Mouse (Mus musculus) forebrain, embryonic 14.5 days (tissue): Measurements from ENCODE around the gene Map3k13. TPM values are rescaled to one million over a fixed set of nuclear protein-coding genes. Genes with fewer than 3 reads are reported as not detected.

Experiments used
- ATAC-seq: fragments of 200-750 bp; cut with Nextera tagmentation; 2 replicates; pipeline ENCODE4 v1.8.0; 2017; ENCODE audit warnings: mild to moderate bottlenecking, moderate library complexity
- DNase-seq: peaks from one replicate; pipeline ENCODE4 v3.0.0-alpha.2; 2015; ENCODE audit warnings: low spot score
- H3K27ac ChIP-seq: fragments of 300-500 bp; sonication (generic); 2 replicates; pipeline ENCODE4 v1.5.1; 2014; ENCODE audit warnings: low read depth, mild to moderate bottlenecking, control low read depth, low read length, moderate library complexity
- H3K27me3 ChIP-seq: fragments of 300-500 bp; sonication (generic); replicated peaks from 2 replicates; pipeline ENCODE4 v1.6.1; 2014; ENCODE audit warnings: low read length, control low read depth, mixed read lengths; ENCODE audit not compliant: control insufficient read depth, insufficient read depth
- H3K36me3 ChIP-seq: fragments of 300-500 bp; sonication (generic); 2 replicates; pipeline ENCODE4 v1.6.1; 2014; ENCODE audit warnings: low read length, control low read depth; ENCODE audit not compliant: control insufficient read depth, insufficient read depth
- H3K4me1 ChIP-seq: fragments of 300-500 bp; sonication (generic); 2 replicates; pipeline ENCODE4 v1.6.1; 2014; ENCODE audit warnings: antibody characterized with exemption, low read length, control low read depth; ENCODE audit not compliant: control insufficient read depth, insufficient read depth
- H3K4me2 ChIP-seq: fragments of 300-500 bp; sonication (generic); 2 replicates; pipeline ENCODE4 v1.6.1; 2014; ENCODE audit warnings: mild to moderate bottlenecking, control low read depth, low read length
- H3K4me3 ChIP-seq: fragments of 300-500 bp; sonication (generic); 2 replicates; pipeline ENCODE4 v1.5.1; 2014; ENCODE audit warnings: low read depth, low read length, control low read depth
- H3K9ac ChIP-seq: fragments of 300-500 bp; sonication (generic); 2 replicates; pipeline ENCODE4 v1.6.1; 2014; ENCODE audit warnings: mild to moderate bottlenecking, low read length, control low read depth, moderate library complexity
- H3K9me3 ChIP-seq: fragments of 300-500 bp; sonication (generic); replicated peaks from 2 replicates; pipeline ENCODE4 v1.6.1; 2016; ENCODE audit warnings: low read length, control low read depth, mixed read lengths; ENCODE audit not compliant: control insufficient read depth
- WGBS: fragments of 180-500 bp; shearing (Covaris S2); extraction: QIAGEN DNeasy Blood & Tissue Kit; methylation state at CpG from one replicate; pipeline ENCODE4 v1.1.7; 2014; 5-methylcytosine and 5-hydroxymethylcytosine counted together
- polyA plus RNA-seq: library from polyadenylated mRNA; unstranded; fragments of >200 nt; fragmentation: Nextera tagmentation; extraction: Ambion mirVana; gene quantifications from 2 replicates; pipeline ENCODE4 v1.2.1, GENCODE M21; 2014

Gene Map3k13
- polyA plus RNA-seq, 1 experiment from 2014 or later, result 4.2 TPM

GRCm38 (mm10) chr16:21848847-21849246 lies 54.7 kb downstream of the Map3k13 start:
- Histone ChIP-seq H3K36me3 (no peaks in the 10 kb centered on the region), H3K9me3 (no peaks in the 10 kb centered on the region), H3K27ac (no peak overlapping the region), H3K4me2 (no peak overlapping the region), H3K4me1 (peaks cover 3% of the 10 kb centered on the region), H3K4me3 (no peak overlapping the region), H3K27me3 (no peaks in the 10 kb centered on the region), H3K9ac (no peak overlapping the region)
- DNase-seq, result no peak
- no peak for ATAC-seq
- 88% methylated on average over 4 of the region's 4 CpGs for WGBS

DNA sequence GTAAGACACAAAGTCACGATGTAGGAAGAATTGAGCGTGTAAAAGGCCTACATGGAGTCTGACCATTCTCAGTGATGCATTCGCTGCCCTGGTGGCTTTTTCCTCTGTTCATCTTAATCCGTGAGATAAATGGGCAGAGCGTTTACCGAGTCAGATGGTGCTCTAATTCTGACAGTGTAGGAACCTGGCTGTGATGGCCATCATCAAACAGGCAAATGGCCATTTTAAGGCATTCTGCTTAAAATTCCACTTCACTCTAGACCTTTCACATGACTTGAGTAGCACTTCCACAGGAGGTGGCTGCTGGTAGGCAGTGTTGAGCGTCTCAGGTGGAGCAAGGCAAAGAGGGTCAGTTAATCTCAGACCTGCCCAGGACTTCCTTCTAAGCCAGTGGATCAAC lies 58.2 kb downstream of the Map3k13 start:
- 90% methylated on average over 7 of the region's 7 CpGs for WGBS
- no peak for DNase-seq
- Histone ChIP-seq H3K4me3 (no peak overlapping the region), H3K27ac (peak overlapping the region; percentile 73; the same call in 1 of the 2 replicates), H3K4me1 (no peaks in the 10 kb centered on the region; the same call in none of the 2 replicates), H3K9ac (no peak overlapping the region), H3K4me2 (no peak overlapping the region), H3K9me3 (no peaks in the 10 kb centered on the region), H3K36me3 (no peaks in the 10 kb centered on the region), H3K27me3 (no peaks in the 10 kb centered on the region)
- no peak for ATAC-seq

DNA sequence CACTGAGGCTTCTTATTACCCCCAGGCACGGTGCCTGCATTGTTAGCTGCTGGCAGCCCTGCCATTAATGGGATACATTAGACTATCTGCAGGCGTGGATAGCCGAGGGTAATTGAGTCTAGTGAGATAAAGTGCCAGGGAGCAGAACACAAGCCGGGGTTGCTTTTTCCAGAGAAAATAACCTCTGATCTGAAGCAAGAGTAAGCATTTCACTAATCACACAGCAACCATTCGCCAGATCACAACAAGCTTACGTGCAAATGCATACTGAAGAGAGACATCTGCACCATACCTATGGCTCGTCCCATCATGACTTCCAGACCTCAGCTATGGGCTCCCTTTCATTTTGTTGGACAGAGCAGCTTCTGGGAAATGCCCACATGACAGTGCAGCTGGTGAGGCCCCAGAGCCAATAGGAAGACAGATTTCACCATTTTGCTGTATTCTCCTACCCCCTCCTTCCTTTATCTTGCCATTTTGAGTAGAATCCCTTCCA lies 59.3 kb downstream of the Map3k13 start:
- Histone ChIP-seq H3K4me1 (no peaks in the 10 kb centered on the region; the same call in none of the 2 replicates), H3K27ac (peak overlapping the region; percentile 73), H3K9me3 (no peaks in the 10 kb centered on the region), H3K4me3 (no peak overlapping the region), H3K36me3 (no peaks in the 10 kb centered on the region), H3K4me2 (0 out of 2 replicates have a peak overlapping the region, but pooled peaks have one; percentile 3), H3K9ac (peak overlapping the region; percentile 18; the same call in 1 of the 2 replicates), H3K27me3 (no peaks in the 10 kb centered on the region)
- peak; percentile 64 for DNase-seq
- ATAC-seq, result peak; percentile 67
- 36% methylated on average over 7 of the region's 7 CpGs for WGBS

DNA sequence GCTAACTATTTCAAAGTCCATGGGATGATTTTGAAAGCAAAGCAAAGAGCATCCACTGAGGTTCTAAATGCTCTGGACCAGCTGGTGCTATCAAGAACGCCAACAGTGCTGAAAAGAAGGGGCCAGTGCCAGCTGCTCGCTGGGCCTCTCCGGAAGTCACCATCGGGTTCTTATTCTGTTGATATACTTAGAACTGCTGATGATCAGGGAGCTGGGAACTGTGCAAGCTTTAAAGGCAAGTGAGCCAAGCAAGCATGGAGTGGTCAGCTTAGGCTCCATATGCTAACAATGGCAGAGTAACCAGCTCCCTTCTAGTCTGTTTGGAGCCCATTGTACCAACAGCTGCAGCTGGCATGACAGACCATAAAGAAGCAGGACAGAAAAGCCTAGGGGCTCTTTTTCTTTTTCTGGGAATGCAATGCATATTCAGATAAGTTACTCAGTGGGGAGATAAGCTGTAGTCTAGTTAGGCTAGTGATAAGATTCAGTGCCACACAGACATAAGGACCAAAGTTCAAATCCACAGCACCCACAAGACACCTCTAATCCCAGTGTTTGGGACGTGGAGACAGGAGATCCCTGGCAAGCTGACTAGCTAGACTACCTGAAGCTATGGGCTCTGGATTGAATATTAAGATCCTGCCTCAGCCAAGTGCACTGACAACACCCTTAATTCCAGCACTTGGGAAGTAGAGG lies 60.6 kb downstream of the Map3k13 start:
- Histone ChIP-seq H3K27ac (no peak overlapping the region), H3K4me1 (no peaks in the 10 kb centered on the region; the same call in none of the 2 replicates), H3K27me3 (no peaks in the 10 kb centered on the region), H3K9me3 (no peaks in the 10 kb centered on the region), H3K36me3 (no peaks in the 10 kb centered on the region), H3K4me3 (no peak overlapping the region), H3K9ac (no peak overlapping the region), H3K4me2 (no peak overlapping the region)
- 77% methylated on average over 5 of the region's 5 CpGs for WGBS
- DNase-seq (no peak), ATAC-seq (no peak)

DNA sequence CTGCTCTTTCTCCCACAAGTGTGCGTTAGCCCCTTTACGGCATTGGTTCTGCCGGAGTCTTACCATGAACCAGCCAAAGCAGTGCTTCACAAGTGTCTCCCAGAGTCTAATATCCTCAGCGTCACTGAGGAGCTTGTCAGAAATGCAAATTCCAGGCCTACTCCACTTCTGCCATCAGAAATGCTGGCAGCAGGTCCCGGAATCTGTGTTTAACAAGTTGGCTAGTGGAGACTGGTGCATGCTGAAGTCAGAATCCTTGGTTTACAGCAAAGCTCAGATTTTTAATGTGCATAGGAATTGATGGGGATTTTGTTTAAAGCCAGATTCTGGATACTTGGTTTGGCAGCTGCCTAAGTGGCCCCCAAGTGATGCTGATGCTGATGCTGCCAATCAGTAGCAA lies 62.0 kb downstream of the Map3k13 start:
- Histone ChIP-seq H3K4me2 (no peak overlapping the region), H3K9me3 (no peaks in the 10 kb centered on the region), H3K27me3 (no peaks in the 10 kb centered on the region), H3K4me1 (no peaks in the 10 kb centered on the region; the same call in none of the 2 replicates), H3K9ac (no peak overlapping the region), H3K36me3 (no peaks in the 10 kb centered on the region), H3K27ac (no peak overlapping the region), H3K4me3 (no peak overlapping the region)
- WGBS, result 74% methylated on average over 5 of the region's 5 CpGs
- DNase-seq (peak; percentile 54), ATAC-seq (peak; percentile 54; the same call in 1 of the 2 replicates)

DNA sequence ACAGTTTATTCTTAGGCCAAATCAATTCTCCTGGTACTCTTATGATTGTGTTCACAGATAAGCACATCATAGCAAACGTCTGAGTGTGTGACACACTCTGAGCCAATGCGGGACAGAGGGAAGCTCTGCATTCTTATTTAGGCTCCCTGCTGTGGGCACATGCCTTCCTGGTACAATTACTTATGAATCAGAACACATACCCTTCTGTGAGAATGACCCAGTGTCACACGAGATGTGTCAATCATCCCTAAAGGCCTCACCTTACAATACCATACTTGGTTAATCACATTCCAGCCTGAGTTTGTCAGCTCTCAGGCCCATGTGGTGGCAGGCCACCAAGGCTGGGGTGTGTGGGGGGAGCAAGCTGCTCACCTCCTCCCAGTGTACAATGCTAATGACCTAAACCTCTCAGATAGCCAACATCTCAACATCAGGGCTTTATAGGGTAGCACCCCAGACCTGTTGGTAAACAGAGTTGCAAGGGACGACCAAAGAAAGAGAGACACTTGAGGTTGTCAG lies 63.0 kb downstream of the Map3k13 start:
- 35% methylated on average over 4 of the region's 4 CpGs for WGBS
- Histone ChIP-seq H3K4me3 (no peak overlapping the region), H3K4me1 (no peaks in the 10 kb centered on the region; the same call in none of the 2 replicates), H3K36me3 (no peaks in the 10 kb centered on the region), H3K27ac (no peak overlapping the region), H3K4me2 (no peak overlapping the region), H3K9me3 (no peaks in the 10 kb centered on the region), H3K9ac (no peak overlapping the region), H3K27me3 (no peaks in the 10 kb centered on the region)
- ATAC-seq (0 out of 2 replicates have a peak, but pooled peaks have one; percentile 13), DNase-seq (no peak)

DNA sequence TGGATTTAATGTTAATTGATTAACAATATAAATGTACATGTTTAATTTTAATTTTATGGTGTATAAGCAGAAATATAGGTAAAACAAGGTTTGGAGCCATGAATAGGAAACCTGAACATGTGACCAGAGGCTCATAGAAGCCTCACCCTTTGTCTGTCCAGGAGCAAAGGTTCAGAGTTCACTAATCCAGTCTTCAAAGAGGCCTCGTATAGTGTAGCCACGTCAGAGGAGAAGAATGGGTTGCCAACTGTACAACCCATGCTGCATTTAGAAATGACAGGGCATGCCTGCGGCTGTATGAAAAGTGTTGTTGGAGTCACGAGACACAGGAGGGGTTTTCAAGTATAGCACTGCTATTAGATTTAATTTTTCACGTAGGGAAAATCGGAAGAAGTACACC lies 64.0 kb downstream of the Map3k13 start:
- Histone ChIP-seq H3K27ac (no peak overlapping the region), H3K9ac (no peak overlapping the region), H3K36me3 (no peaks in the 10 kb centered on the region), H3K4me1 (no peaks in the 10 kb centered on the region; the same call in none of the 2 replicates), H3K4me3 (no peak overlapping the region), H3K4me2 (no peak overlapping the region), H3K27me3 (no peaks in the 10 kb centered on the region), H3K9me3 (no peaks in the 10 kb centered on the region)
- no peak for ATAC-seq
- 54% methylated on average over 6 of the region's 6 CpGs for WGBS
- no peak for DNase-seq

GRCm38 (mm10) chr16:21858882-21859281 lies 64.7 kb downstream of the Map3k13 start:
- no peaks in the 10 kb centered on the region; the same call in 1 of the 2 replicates for H3K4me1 ChIP-seq
- no peak overlapping the region for H3K4me2 ChIP-seq
- H3K9me3 ChIP-seq, result no peaks in the 10 kb centered on the region
- no peak for ATAC-seq
- WGBS, result 70% methylated on average over 8 of the region's 8 CpGs
- DNase-seq, result no peak
- no peak overlapping the region for H3K4me3 ChIP-seq
- H3K27ac ChIP-seq, result no peak overlapping the region
- no peaks in the 10 kb centered on the region for H3K36me3 ChIP-seq
- no peak overlapping the region for H3K9ac ChIP-seq
- no peaks in the 10 kb centered on the region for H3K27me3 ChIP-seq

DNA sequence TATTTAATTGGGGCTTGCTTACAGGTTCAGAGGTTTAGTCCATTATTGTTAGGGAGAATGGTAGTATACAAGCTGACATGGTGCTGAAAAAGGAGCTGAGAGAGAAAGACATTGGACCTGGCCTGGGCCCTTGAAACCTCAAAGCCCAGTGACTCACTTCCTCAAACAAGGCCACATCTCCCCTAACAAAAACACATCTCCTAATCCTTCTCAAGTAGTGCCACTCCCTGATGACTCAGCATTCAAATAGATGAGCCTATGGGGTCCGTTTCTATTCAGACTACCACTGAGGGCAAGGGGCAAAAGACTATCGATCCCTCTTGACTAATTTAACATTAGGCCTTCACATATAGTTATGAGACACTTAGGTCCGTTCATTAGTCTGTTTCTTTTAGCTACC lies 68.3 kb downstream of the Map3k13 start:
- H3K27ac ChIP-seq, result no peak overlapping the region
- no peak for DNase-seq
- no peaks in the 10 kb centered on the region for H3K27me3 ChIP-seq
- 83% methylated on average over 3 of the region's 3 CpGs for WGBS
- ATAC-seq, result no peak
- no peak overlapping the region for H3K9ac ChIP-seq
- H3K9me3 ChIP-seq, result no peaks in the 10 kb centered on the region
- peaks cover 4% of the 10 kb centered on the region; the same call in 1 of the 2 replicates for H3K4me1 ChIP-seq
- no peak overlapping the region for H3K4me3 ChIP-seq
- no peaks in the 10 kb centered on the region for H3K36me3 ChIP-seq
- H3K4me2 ChIP-seq, result no peak overlapping the region
